9 mouse cellular contexts compared by ENCODE assay signal in genomic region chr11:103325172-103325571, GRCm38 (mm10). TPM values are rescaled to one million over a fixed set of nuclear protein-coding genes. Genes with fewer than 3 reads are reported as not detected.
DNase-seq lines count a peak whose midpoint lies in the region; ATAC-seq lines count a peak whose summit lies in the region.
"Had no signal": no experiment of that assay in that cellular context is flagged by ENCODE, and none has a peak within 500 bp of the region (broad histone marks: within the 10 kb centered on the region; RNA-seq: fewer than 3 reads in every experiment).

No protein-coding gene starts in this region.

- H3K4me3 ChIP-seq in embryonic facial prominence, embryonic 10.5 days: no peak overlapping the region
- no peak overlapping the region for H3K4me3 ChIP-seq in heart, embryonic 15.5 days
- H3K4me3 ChIP-seq: limb, embryonic 15.5 days had no signal

- H3K4me1 ChIP-seq in embryonic facial prominence, embryonic 10.5 days: peaks cover 12% of the 10 kb centered on the region
- H3K4me1 ChIP-seq in heart, embryonic 15.5 days (replicated peaks): peaks cover 8% of the 10 kb centered on the region

- H3K4me2 ChIP-seq in heart, embryonic 15.5 days: no peak overlapping the region
- H3K4me2 ChIP-seq: limb, embryonic 15.5 days had no signal

- H3K27me3 ChIP-seq in embryonic facial prominence, embryonic 10.5 days (replicated peaks; ENCODE audit: low read depth, poor library complexity, severe bottlenecking): peaks cover 16% of the 10 kb centered on the region
- peaks cover 16% of the 10 kb centered on the region for H3K27me3 ChIP-seq in heart, embryonic 15.5 days

- no peaks in the 10 kb centered on the region for H3K9me3 ChIP-seq in embryonic facial prominence, embryonic 10.5 days
- H3K9me3 ChIP-seq in heart, embryonic 15.5 days (replicated peaks): no peaks in the 10 kb centered on the region
- H3K9me3 ChIP-seq: limb, embryonic 15.5 days had no signal

- H3K9ac ChIP-seq in heart, embryonic 15.5 days: no peak overlapping the region
- H3K9ac ChIP-seq: limb, embryonic 15.5 days had no signal

- no peaks in the 10 kb centered on the region for H3K36me3 ChIP-seq in embryonic facial prominence, embryonic 10.5 days (replicated peaks)
- H3K36me3 ChIP-seq in heart, embryonic 15.5 days: no peaks in the 10 kb centered on the region
- H3K36me3 ChIP-seq: limb, embryonic 15.5 days had no signal

- WGBS in embryonic facial prominence, embryonic 10.5 days: 19% methylated on average over 8 of the region's 8 CpGs
- 11% methylated on average over 8 of the region's 8 CpGs for WGBS in heart, embryonic 15.5 days

- DNase-seq in heart, adult 11 months: peak; percentile 97
- no peak for DNase-seq in heart, postnatal 25 days (ENCODE audit: low spot score)
- DNase-seq in adrenal gland, adult 2 months: peak; percentile 68
- peak; percentile 82 for DNase-seq in embryonic facial prominence, embryonic 10.5 days (ENCODE audit: low spot score)
- peak; percentile 76 for DNase-seq in layer of hippocampus, adult 11-12 months (ENCODE audit: low spot score)
- peak; percentile 83 for DNase-seq in lung, postnatal 36 days
- DNase-seq in spleen, adult 12 weeks (ENCODE audit: low spot score): peak; percentile 32

- intact Hi-C loops in heart, postnatal 25 days (cut with DNase I): loop anchor here (1.0 to 5.0 kb wide), 3 partner anchors 58 to 157 kb away; partner anchors contain the start of gene Map3k14

- no peak overlapping the region for H3K27ac ChIP-seq in embryonic facial prominence, embryonic 10.5 days (replicated peaks)
- H3K27ac ChIP-seq in heart, embryonic 15.5 days: no peak overlapping the region
- H3K27ac ChIP-seq: limb, embryonic 15.5 days had no signal

- 0 out of 2 replicates have a peak, but pooled peaks have one; percentile 32 for ATAC-seq in heart, embryonic 15.5 days (replicated peaks; ENCODE audit: insufficient number of reproducible peaks, insufficient read depth, low FRiP score, low read depth)

RNA-seq across cellular contexts. Expression of gene Arhgap27, which starts 38.3 kb away (rescaled TPM):
- 10 to 100 TPM; 13.9 to 17.8 TPM for total RNA-seq in heart, postnatal 25 days (2021)
- 10 to 100 TPM; 10.3 to 12.2 TPM for total RNA-seq in adrenal gland, adult 2 months (2021)
- 34.7 and 42.5 TPM in 2 replicates for polyA plus RNA-seq in adrenal gland, adult 2 months (2012; rRNA removed)
- 5.3 and 5.8 TPM in 2 replicates for polyA plus RNA-seq in embryonic facial prominence, embryonic 10.5 days (2016; fragmentation: Nextera tagmentation; extraction: Ambion mirVana)
- polyA plus RNA-seq in heart, embryonic 15.5 days (2015; fragmentation: Nextera tagmentation; extraction: Ambion mirVana): 5.4 and 9.0 TPM in 2 replicates

RNA-seq across cellular contexts. Expression of gene Map3k14, which starts 57.9 kb away (rescaled TPM):
- total RNA-seq in heart, postnatal 25 days (2021): 1 to 10 TPM; 2.7 to 2.9 TPM
- 1 to 10 TPM; 5.3 to 9.7 TPM for total RNA-seq in adrenal gland, adult 2 months (2021)
- polyA plus RNA-seq in adrenal gland, adult 2 months (2012; rRNA removed): 12.6 and 18.2 TPM in 2 replicates
- polyA plus RNA-seq in embryonic facial prominence, embryonic 10.5 days (2016; fragmentation: Nextera tagmentation; extraction: Ambion mirVana): 3.1 and 3.2 TPM in 2 replicates
- polyA plus RNA-seq in heart, embryonic 15.5 days (2015; fragmentation: Nextera tagmentation; extraction: Ambion mirVana): 1.8 and 4.3 TPM in 2 replicates
